Mouse (Mus musculus): ENCODE measurements around the gene Osmr.
A peak's percentile ranks its signal among the peaks of the same experiment; 100 is the strongest.

Gene Osmr

DNA sequence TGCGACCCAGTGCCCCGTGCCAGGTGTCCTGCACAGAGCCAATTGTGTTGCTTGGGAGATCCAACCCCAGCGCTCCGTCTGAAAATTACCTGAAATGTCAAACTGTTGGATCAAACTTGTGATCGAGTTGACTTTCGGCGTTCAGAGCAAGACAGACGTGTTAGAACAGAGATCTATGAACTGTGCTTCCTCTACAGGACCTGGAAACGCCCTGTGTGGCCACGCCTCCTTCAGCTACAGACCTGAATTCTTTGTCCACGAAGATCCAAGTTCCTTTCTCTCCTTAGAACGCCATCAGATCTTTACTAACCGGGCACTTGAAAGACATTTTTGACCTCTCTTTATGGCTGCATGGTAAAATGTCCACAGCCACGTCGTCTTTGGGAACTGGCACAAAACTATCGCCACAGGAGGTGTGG lies at the start of gene Osmr:
Gene Osmr, minus strand, starts transcription at position 369 of the 419 bp plus-strand sequence.
- peak; percentile 27 for DNase-seq (ENCODE audit: low spot score)

DNA sequence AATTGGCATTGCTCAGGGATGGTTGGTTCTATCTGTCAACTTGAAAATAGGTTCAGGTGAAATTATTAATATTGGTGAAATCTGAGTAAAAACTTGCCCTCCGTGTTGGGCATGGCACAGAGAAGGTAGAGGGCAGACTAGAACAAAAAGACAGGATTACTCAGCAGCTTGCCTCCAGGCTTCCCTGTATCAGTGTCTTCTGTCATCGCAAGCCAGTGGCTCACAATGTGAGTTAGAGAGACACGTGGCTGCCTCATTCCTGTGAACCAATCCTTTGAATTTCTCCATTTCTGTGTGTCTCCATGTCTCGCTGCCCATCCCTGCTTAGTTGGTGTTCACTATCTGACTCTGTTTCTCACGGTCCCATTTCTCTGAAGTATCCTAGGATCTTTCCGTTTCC lies 44.6 kb upstream of the Osmr start:
- no peak for DNase-seq (ENCODE audit: low spot score)

DNA sequence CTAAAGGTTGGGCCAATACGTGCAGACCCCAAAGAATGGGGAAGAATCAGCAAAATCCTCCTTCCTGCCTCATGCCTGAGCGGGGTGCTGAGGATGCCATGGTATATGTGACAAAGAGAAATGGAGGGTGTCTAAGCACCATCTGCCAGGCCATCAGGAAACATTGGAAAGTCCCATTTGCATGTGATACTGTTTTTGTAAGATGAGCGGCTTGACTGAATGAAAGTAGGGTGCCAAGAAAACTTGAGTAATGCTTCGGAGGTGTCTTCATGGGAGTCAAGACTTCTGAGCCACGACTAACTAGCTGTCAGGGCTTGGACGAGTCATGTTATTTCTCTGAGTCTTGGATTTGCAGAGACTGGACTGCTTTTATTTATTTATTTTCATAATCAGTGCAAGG lies 39.4 kb upstream of the Osmr start:
- DNase-seq (ENCODE audit: low spot score), result no peak

DNA sequence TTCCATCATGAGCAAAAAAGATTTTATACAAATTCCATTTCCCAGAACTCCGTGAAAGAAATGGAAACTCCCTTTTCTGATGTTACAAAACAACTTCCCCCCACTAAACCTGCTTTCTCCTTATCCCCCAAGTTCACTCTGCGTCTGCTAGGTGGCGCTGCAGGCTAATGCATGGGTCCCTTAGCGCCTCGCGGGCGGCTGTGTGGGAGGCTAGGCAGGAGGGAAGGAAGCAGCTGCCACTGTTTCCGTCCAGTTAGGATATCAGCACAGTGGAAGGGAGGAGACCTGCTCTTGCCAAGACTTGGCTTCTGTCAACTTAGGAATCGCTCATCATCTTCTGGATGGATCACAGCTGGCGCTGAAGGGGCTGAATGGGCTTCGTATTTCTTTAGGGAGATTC lies 34.9 kb upstream of the Osmr start:
- peak; percentile 81 for DNase-seq (ENCODE audit: low spot score)

DNA sequence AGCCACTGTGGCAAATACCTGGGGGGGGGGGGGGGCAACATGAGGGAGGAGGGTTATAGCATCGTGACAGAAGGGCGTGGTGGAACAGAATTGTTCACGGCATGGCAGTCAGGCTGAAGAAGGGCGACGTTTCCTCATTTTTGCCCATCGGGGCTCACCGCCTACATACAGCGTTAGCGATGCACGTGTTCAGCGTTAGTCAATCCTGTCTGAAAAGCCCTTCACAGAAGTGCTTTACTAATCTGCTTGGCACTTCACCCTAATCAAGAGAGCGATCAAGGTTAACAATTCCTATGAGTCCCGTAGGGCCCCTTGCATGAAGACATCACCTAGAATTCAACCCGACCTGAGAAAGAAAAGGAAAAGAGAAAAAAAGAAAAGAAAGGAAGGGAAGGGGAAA lies 34.3 kb upstream of the Osmr start:
- no peak for DNase-seq (ENCODE audit: low spot score)

DNA sequence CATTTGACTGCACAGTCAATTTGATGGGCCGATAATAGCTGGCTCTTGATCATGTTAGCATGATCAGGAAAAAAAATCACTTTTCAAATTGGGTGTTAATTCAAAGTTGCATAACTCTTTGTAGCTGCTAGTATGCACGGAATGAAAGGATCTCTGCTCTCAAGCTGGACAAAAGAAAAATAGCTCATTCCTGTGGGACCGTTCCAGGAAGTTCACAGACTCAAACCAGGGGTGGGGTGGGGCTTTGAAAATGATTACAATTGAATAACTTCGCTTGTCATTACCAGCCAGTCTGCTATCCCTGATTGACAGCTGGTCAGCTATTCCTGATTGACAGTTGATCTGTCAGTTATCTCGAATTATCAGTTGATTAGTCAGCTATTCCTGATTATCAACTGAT lies 33.8 kb upstream of the Osmr start:
- no peak for DNase-seq (ENCODE audit: low spot score)

DNA sequence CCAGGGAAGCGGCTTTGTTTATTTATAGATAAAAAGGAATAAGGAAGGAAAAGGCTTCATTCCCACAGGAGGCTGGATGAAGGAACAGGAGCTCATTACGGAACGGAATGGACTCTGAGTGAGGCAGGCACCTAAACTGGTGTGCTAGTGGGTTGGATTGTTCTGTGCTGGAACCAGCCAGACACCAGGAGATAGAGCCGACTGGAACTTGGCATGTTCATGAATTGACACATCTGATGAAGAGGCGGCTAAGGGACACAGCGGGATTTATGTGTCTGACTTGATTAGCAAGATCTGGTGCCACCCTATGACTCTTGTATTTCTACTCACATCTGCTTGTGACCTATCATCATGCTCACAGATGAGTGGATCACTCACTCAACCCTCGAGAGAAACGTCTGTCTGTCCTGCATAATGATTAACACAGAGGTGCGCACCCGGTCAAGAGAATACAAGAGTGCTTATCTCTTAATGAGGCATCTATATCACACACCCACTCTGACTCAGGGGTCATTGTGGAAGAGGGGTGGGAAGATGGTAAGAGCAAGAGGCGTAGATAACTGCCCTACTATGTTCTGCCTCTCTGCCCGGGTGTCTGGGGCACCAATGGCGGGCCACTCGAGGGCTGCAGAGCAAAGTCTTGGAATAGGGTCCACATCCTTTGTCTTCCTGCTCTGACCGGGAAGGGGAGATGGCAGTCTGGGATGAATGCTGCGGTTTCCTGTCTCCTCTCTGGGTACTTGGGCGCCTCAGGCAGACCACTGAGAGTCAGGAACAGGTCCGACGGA lies 31.7 kb upstream of the Osmr start:
- DNase-seq (ENCODE audit: low spot score), result no peak

DNA sequence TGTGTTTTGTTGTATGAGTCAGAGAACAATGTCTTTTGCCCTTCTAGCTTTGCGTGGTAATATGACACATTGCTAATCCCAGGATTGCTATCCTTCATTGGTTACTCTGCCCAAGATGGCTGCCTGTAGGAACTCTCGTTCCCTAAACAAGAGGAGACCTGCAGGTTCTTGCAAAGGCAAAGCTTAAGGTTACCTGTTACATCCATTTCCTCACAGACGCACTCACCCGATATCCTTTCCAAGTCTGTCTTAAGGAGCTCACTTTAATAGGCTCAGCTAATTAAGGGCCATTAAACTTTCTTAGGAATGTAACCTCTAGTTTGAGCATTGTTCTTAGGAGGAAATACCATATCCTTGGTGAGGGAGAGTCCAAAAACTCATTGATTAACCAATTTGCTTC lies 31.0 kb upstream of the Osmr start:
- no peak for DNase-seq (ENCODE audit: low spot score)

DNA sequence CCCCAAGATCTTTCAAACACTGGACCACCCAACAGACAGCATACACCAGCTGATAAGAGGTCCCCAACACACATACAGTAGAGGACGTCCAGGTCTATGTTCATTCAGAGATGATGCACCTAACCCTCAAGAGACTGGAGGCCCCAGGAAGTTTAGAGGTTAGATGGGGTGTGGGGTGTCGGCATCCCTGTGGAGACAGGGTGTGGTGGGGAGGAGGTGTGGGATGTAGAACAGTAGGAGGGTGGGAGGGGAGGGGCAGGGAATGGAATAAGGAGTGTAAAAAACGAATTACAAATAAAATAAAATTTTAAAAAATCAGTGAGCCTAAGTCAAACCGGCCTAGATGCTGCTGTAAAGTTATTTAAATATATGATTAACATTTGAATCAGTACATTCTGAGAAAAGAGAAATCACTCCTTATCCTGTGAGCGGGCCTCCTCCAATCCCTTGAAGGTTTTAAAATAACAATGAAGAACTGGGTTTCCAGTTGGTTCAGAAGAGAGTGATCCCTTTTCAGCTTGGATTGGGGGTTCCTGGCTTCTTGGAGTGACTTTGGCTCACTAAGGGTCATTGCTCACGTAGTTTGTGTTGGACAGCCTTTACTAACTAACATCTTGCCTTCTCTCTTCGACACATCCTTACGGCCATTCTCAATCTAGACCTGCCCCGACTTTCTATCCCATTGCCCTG lies 28.7 kb upstream of the Osmr start:
- no peak for DNase-seq (ENCODE audit: low spot score)

DNA sequence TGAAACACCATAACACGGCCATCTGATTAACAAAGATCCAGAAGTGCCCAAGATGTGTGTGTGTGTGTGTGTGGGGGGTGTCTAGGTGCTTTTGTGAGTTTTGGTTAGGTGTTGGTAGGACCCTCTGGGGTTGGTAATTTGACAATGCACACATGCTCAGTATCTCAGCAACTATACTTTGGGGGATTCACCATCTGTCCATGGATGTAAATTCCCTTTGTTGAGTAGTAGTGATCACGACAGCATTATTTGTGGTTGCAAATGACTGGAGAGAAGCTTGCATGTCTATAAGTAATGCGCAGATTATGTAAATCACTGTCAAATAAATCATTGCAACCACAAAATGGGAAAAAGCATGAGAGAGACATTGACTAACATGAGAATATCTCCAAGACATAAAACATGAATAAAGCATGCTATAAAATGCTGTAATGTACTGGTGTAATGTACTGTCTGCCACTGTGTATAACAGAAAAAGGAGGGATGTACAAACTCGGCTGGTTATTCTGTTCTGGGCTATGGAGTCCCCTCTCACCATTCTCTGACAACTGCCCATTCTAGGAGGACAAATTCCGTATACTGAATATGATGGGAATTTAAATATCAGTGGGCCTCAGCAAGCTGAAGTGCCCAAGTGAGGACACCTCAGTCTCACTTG lies 27.3 kb upstream of the Osmr start:
- DNase-seq (ENCODE audit: low spot score), result no peak

DNA sequence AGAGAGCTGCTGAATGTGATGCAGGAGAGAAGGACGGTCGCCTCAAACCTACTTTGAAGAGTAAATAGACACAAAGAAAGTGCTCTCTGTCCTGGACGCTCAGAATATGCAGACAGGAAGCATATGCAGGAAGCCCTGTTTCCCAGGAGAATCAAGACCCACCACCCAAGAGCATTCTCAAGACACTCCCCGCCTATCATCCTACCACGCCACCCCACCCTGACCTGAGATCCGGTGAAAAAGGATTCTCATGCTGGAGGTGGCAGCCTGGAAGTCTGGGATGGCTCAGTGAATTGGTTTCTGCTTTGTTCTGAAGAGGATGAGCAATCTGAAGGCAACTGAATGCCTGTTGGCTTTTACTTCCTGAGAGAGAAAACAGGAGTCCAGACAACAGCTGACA lies 26.5 kb upstream of the Osmr start:
- DNase-seq (ENCODE audit: low spot score), result no peak

DNA sequence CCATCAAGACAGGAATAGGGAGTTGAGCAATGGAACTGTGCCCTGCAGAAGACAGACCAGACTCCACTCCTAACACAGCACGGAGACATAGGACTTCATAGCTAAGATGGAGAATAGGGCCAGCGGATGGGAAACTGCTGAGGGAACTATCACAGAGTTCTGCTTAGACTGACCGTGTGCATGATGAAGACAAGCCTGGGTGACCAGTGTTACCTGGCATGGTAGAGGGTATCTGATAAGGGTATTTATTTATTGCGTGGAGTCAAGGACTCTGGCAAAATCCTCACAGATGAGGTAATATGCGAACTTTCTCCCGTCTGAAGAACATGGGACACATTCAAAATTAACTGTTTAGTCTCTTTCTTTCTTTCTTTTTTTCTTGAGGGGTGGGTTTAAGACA lies 9.5 kb upstream of the Osmr start:
- no peak for DNase-seq (ENCODE audit: low spot score)

DNA sequence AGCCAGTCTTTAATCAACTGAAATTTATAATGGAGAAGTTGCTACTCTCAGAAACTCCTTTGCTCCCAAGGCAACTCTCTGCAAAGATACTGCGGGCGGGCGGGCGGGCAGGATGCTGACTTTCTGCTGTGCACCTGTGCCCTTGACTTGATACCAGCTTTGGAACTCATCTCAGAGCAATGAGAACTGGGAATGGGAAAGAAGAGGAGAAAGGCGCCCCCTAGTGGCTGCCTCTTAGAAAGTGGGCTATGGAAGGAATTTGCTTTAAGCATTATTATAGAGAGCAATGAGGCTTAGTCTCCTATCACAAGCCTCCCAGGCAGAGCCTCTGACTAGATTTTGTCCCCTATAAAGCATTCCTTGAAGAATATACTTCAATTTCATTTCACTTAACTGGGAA lies 9.0 kb upstream of the Osmr start:
- no peak for DNase-seq (ENCODE audit: low spot score)

DNA sequence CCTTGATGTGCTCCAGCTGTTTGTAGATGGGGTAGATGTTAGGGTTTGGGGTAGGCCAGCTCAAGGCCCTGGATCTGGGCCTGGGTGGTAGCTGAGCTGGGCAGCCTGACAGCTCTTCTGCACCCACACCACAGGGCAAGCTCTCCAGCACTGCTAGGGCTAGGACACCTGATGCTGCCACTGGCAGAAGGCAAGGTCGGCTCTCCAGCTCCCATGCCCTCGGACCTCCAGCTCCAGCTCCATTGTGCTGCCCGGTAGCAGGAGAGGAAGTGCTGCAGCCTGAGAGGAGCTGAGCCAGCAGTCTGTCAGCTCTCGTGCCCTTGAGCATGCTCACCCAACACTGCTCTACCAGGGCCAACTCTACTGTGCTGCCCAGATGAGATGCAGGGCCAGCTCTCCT lies 8.3 kb upstream of the Osmr start:
- DNase-seq (ENCODE audit: low spot score), result no peak

DNA sequence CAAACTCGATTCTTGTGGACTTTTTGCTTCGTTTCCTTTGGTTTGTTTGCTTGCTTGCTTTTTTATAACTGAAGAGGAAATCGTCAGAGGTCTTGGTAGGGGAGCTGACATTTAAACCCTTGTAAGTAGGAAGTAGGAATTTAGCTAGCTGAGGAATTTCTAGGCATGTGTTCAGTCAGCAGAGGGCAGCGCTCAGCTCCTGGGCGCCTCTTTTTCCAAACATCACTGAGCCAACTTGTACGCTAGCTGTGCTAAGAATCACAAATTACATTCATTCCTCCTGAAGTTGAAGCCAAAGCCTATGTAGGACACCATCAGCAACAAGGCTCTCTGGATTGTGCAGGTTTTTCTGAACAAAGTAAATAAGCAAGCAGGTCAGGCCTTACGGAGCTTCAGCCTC lies 7.4 kb upstream of the Osmr start:
- no peak for DNase-seq (ENCODE audit: low spot score)

DNA sequence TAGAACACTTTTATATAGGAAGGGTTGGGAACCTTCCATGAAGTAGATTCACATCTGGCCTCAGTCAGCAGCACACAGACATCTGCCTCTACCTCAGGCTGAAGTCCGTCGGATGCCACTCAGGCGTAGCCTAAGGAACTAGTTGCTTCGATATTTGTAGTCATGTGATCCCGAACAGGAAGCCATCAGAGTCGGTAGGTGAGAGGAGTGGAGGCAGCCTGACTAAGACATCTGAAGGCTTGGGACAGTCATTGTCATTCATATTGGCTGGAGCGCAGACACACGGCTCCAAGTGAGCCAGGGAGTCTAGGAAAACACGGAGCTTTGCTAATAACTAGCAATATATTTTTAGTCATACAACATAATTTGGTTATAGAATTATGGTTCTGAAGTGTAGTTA lies 6.4 kb upstream of the Osmr start:
- DNase-seq (ENCODE audit: low spot score), result no peak

DNA sequence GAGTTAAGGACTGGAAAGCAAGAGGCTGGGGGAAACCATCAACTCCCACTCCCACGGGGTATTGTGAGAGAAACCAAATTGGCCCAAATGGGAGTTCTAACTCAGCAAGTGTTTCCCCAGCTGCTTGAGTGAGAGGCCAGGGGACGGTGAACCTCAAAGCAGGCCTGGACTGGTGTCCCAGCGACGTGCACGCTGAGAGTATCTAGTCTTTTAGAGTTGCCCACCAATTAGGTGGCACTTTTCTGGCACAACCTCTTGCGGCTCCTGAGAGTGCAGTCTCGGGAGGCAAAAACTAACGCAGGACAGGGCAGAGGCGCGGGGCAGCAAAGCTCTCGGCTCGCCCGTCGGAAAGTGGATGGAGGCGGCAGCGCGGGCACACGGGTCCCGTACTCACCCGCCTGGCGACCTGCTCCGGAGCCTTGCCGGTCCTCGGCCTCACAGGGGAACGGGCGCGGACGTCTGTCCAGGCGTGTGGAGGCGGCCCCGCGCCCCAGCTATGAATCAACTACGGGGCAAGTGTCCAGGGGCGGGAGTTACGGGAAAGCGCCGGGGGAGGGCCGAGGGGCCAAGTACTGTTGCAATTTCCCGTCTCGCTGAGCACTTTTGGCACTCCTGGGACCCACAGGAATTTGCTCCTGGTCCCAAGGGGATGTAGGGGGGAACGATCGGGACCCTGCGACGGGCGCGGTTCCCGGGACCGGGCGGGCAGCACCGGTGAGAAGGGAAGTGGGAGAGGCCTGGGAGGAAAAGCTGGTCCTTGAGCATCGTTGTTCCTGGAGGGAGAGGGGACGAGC lies 765 bp downstream of the Osmr start:
- DNase-seq (ENCODE audit: low spot score), result peak; percentile 26

DNA sequence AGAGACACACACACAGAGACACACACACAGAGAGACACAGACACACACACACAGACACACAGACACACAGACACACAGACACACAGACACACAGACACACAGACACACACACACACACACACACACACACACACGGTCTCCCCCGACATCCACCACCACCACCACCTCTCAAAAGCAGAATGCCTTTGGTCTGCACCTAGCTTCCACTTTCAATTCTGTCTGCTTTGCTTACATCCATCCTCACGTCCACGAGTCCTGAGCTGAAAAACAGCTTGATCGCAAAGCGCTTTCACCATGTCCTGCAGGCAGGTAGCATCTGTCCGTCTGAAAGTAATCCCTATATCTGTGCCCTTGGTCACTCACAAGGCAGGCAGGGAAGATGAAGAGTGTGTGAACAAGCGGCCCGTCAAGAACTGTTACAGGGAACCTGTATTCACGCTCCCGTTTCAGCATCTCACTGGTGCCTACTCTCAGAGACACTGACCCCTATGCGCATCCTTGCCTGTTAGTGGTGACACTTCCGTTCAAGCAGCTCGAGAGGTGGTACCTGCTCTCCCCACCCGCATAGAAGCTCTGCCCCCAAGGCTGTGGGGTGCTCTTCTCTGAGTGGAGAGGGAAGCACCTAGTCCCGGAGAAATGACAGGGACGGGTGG lies 1.5 kb downstream of the Osmr start:
- DNase-seq (ENCODE audit: low spot score), result no peak

DNA sequence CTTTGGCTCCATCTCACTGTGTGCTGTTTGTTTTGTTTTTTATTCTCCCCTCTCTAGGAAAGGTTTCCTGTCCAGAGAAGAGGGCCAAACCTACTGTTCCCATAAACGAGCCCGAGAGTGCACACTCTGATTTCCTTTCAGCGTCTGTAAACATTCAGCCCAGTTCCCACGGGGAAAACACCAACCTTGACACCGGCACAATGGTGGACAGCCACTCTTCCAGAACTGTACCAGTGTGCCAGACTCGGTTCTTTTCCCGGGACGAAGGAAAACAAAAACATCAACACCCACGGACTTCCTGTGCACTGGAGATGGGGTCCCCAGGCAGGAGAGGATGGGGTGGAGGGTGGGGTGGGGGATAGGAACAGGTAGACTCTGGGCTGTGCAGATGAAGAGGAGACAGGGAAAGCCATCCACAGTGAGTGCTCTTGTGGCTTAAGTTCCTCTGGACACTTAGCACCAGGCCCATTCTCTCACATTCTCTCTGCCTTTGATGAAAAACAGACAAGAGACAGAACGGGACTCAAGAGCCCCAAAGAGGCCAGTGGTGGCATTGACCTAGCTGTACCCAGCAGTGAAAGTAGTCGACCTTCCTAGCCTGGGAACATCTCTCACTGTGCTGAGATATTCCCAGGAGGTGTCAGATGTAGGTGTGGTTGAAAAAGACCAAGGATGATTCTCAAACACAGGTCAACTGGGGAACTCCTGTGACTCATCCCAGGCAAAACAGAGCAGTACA lies 3.0 kb downstream of the Osmr start:
- DNase-seq (ENCODE audit: low spot score), result no peak

DNA sequence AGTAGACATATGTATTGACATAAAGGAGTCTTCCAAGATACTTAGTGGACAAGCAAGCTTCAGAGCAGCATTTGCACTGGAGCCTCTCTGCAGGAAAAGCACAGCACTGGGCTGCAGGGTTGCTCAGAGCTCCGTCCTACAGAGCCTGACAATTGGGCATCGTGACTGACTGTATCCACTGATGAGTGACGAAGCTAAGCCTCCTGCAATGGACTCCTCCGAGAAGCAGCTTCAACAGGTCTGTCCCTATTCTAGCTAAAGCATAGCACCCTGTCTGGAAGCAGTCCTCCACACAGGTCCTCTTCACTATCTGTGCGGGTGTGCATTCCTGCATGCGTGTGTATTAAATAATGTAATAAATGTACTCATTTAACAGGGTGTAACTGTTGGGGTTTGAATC lies 7.9 kb downstream of the Osmr start:
- no peak for DNase-seq (ENCODE audit: low spot score)

DNA sequence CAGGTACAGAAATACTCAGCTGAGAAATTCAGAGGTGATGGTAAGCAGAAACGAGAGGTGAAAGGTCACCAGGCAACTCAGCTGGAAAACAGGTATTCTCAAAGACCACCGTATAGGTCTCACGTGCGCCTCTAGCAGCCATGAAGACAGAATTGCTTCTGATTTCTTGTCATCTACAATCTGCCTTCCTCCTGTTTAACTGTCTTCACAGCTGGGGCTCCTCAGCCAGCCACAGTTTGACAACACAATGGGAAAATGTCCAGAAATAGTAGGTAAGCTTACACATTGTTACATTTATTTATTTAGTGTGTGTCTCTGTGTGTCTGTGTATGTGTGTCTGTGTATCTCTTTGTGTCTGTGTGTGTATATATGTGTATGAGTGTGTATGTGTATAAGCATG lies 12.6 kb downstream of the Osmr start:
- no peak for DNase-seq (ENCODE audit: low spot score)
